Mouse (Mus musculus) mature B cell (primary cell): ENCODE measurements around the gene Accs.

Source experiments
- in situ Hi-C: fragments of 300-500 bp; cut with MboI; formaldehyde crosslinking; loops from 2 replicates; pipeline ENCODE4 v1.14.3; 2019

Gene Accs

DNA sequence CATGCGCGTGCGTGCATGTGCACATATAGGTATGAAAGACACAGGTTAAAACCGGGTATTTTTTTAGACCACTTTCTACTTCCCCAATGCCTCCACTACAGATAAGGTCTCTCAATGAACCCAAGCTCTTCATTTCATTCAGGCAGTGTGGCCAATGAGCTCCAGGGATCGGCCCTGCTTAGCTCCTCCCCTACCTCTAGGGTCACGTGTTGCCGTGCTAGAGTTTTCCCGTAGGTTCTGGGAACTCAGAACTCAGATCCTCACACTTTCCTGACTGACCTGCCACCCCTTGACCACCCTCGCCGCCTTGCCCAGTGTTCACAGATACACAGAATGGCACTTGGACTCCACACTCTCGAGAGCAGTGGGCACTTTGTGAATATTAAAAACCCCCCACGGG, 9.1 kb upstream of the Accs start:
- in situ Hi-C loops: no loop called here

DNA sequence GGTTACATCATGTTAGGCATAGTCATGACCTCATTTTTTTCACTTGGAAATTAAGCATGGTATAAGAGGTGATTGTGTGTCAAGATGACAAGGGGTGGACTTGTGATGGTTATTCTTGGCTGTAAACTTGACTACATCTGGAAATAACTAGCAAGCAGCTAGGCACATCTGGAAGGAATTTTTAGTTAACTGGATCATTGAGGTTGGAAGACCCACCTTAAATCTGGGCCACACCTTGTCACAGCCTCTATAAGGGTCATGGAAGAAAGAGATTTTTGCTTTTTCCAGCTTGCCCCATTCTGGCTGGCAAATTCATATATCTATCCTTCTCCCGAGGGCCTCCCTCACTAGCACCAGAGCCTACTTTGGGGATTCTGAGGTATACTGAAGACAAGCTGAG, 1.6 kb upstream of the Accs start:
- in situ Hi-C loops: no loop called here

- in situ Hi-C loops: no loop called here
Observed at GRCm38 (mm10) chr2:93850317-93850944, 688 bp upstream of the Accs start.

- in situ Hi-C loops: loop anchor here (25.0 kb wide), 1 partner anchor 596 kb away; the partner anchor contains the start of gene Api5
Observed at GRCm38 (mm10) chr2:93841349-93841748, 8.4 kb downstream of the Accs start.

- in situ Hi-C loops: loop anchor here (25.0 kb wide), 1 partner anchor 597 kb away; the partner anchor contains the start of gene Api5
Observed at GRCm38 (mm10) chr2:93840109-93840508, 9.6 kb downstream of the Accs start.

- in situ Hi-C loops: loop anchor here (25.0 kb wide), 1 partner anchor 598 kb away; the partner anchor contains the start of gene Api5
Observed at GRCm38 (mm10) chr2:93838931-93839330, 10.8 kb downstream of the Accs start.

GRCm38 (mm10) chr2:93836232-93836785, 13.4 kb downstream of the Accs start:
- in situ Hi-C loops: loop anchor here (25.0 kb wide), 1 partner anchor 601 kb away; the partner anchor contains the start of gene Api5

DNA sequence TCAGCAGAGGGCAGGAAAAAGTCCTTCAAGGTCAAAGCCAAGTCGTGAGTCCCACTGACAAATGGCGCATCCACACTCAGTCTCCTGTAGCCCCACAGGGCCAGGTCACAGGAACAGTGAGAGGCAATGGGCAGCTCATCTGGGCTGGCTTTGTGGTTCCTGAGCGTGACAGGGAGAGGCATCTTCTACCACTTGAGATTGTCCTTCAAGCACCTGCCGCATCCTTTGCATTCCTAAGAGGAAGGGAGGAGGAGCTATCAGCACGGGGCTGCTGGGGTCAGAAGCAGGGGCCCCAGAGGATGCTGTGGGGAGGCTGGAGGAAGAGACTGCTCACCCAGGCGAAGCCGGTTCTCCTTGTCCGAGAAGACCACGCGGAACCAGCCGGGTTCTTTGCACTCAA, 14.1 kb downstream of the Accs start:
- in situ Hi-C loops: loop anchor here (25.0 kb wide), 1 partner anchor 602 kb away; the partner anchor contains the start of gene Api5

DNA sequence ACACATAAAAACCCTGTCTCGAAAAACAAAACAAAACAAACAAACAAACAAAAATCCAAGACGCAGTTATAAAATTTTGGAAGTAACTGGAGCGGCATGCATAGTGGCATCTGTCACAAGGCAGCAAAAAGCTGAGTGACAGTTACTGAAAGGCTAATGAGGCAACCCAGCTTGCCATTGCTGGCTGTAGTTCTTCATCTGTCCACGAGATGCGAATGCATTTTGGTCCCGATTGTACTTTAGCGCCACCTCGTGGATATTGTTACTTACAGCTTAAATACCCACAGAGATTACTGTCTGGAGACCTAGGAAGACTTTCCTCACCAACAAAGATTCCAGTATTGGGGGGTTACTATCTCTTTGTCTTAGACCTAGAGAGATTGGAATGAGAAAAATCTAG, 26.2 kb downstream of the Accs start:
- in situ Hi-C loops: no loop called here

DNA sequence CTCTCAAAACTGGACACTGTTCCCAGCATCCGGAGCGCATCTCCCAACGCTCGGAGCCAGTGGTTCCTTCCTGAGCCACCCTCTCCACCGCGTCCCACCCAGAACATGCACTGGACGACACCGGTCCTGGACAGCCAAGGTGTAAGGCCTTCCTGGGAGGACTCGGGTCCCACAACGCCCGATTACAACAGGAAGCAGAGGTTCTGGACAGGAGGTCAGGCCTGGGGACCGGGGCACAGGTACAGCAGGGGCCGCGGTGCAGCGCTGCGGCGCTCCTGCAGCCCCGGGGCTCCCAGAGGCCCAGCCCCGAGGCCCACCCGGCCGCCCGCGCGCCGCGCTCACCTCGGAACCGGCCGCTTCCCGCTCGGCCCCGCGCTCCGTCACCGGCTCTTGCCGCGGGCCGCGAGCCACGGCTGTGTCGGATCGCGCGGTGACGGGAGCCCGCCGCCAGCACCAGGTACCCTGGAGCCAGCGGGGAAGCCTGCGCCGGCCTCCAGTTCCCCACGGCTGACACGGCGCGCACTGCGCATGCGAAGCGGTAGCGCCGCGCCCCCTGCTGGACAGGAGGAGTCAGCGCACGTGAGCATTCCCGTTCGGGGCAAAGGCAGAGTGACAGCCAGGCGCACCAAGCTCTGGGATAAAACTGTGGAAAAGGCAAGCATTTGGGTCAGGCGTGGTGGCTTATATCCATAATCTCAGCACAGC, 27.5 kb downstream of the Accs start, which contains the start of gene Ext2:
Gene Ext2 (minus strand): TSS at position 524 of the 705 bp plus-strand sequence.
- in situ Hi-C loops: no loop called here

- in situ Hi-C loops: no loop called here
Observed at GRCm38 (mm10) chr2:93817791-93818190, 32.0 kb downstream of the Accs start.

DNA sequence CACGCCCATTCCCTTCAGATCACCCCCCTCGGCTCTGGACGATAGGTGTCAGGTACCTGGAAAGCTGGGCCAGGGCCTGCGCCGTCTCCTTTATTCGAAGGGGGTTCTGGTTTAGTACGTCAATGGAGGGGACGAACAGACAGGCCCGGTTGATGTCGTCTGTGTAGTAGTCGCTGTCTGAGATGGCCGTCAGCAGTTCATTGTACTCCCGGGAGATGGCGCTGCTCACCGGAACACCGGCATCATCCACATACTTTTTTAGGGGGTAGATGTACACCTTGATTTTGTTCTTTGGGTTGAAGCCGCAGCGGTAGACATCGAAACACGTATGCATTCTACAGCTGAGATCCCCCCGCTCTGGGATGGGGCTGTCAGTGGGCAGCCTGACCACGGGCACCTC, 36.4 kb downstream of the Accs start:
- in situ Hi-C loops: no loop called here

DNA sequence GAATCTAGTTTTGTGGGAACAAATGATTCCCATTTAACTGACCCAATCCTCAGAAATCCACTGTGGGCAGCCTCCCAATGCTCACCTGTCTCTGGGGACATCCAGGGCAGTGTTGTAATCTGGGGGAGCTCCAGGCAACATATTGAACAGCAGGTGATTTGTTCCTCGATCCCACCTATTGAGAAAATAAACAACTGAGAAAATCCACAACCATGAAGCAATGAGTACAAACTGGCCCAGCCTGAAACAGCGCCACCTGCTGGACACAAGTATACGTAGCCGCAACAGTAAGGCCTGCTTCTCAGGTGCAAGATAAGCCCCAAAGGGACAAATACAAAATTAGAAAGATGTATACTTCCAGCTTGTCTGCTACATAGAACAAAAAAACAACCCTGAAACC, 37.9 kb downstream of the Accs start:
- in situ Hi-C loops: no loop called here

DNA sequence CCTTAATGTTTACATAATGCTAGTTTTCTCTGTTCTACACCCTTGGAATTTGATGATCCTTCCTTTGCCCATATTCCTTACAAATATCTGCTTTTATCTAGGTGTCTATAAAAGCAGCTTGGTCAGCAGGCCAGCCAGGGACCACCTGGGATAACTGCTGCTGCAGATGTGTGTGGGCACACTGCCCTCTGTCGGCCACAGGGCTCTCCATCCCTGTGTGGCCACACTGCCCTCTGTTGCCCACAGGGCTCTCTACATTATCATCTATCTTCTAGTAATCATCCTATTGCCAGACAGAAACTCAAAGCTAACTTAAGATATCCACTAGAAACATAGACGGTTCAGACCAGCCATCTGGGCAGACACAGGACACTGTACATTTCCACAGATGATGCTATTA, 39.8 kb downstream of the Accs start:
- in situ Hi-C loops: no loop called here

DNA sequence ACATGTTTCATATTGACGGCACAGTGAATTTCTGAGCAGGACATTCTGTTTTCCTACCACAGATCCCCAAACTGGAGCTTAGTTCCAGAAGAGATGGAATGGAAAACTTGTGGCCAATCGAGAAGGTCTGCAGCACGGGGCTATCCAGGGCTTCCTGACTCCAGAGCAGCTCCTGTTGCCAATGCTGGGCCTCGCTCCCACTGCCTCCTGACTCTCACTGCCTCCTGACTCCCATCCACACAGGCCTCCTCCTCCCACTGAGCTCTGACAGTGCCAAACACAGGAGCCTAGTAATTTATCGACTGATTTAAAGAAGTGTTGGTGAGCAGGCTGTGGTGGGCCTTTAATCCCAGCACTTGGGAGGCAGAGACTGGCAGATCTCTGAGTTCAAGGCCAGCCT, 41.7 kb downstream of the Accs start:
- in situ Hi-C loops: no loop called here

- in situ Hi-C loops: no loop called here
Observed at GRCm38 (mm10) chr2:93807440-93807839, 42.3 kb downstream of the Accs start.

GRCm38 (mm10) chr2:93806487-93807201, 43.1 kb downstream of the Accs start:
- in situ Hi-C loops: no loop called here

DNA sequence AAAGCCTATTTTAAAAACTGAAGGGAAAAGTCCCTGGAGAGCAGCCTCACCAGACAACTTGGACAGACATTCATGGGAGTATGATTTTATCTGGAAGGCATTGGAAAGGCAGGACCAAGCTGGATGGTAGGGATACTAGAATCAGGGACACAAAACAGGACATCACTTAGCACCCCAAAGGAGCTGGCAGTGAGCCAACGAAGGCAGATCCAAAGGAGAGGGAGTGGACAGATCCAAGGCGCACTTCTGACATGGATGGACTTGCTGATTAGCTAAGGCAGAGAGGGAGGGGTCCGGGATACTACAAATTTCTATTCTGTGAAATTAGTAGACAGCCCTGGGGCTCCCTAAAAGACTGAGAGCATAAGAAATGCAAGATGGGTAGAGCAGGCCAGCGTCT, 44.2 kb downstream of the Accs start:
- in situ Hi-C loops: no loop called here

DNA sequence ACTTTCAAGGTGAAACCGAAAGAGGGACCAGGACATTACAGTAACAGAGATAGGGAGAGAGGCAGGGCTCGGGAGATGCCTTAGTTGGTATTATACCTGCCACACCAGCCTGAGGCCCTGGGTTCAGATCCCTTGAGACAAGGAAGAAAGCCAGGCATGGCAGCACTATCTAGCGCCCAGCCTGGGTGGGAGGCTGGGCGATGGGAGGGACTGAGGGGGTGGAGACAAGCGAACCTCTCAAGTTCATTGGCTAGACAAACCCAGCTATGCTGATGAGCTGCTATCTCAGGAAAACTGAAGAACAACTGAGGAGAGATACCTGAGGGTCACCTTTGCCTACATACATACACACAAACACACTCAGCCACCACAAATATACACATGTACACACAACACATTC, 44.7 kb downstream of the Accs start:
- in situ Hi-C loops: no loop called here

- in situ Hi-C loops: no loop called here
Observed at GRCm38 (mm10) chr2:93802947-93803346, 46.8 kb downstream of the Accs start.

GRCm38 (mm10) chr2:93801097-93801496, 48.6 kb downstream of the Accs start:
- in situ Hi-C loops: no loop called here

- in situ Hi-C loops: no loop called here
Observed at GRCm38 (mm10) chr2:93797162-93797795, 52.5 kb downstream of the Accs start.
